18 mouse cellular contexts compared by ENCODE assay signal in the genomic region with DNA sequence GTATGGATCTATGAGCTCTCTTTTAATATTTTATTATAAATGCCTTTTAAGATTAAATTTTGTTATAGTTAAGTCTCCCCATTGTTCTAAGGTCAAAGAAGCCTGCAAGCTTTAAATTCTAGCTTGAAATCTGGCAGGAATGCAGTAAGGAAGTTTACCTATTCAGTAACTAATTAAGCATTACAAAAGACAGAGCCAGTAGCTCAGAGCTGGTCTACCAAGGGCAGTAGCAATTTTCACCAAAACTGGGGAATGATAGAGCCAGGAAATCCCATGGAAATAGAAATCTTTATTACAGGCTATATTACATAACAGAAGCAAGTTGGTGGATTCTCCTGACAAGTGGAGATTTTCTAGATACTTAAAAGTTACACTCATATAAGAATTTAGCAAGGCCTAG.
"Had no signal": no experiment of that assay in that cellular context is flagged by ENCODE, and none has a peak within 500 bp of the region (broad histone marks: within the 10 kb centered on the region; RNA-seq: fewer than 3 reads in every experiment).

No protein-coding gene starts in this region.

- H3K36me3 ChIP-seq: lung, embryonic 15.5 days; midbrain, embryonic 12.5 days; midbrain, embryonic 15.5 days; neural tube, embryonic 12.5 days had no signal

- H3K27me3 ChIP-seq: lung, embryonic 15.5 days; megakaryocyte, embryonic 14.5 days; midbrain, embryonic 12.5 days; midbrain, embryonic 15.5 days; neural tube, embryonic 12.5 days had no signal

- DNase-seq: liver, postnatal 0 days; lung, adult 2 months; lung, postnatal 14 days; lung, postnatal 36 days; retina, postnatal 1 day; right cerebral cortex, adult 18-20 months; right cerebral cortex, postnatal 25 days; right cerebral cortex, postnatal 4 days; spleen, adult 18-20 months; thymus, adult 18-20 months; thymus, postnatal 14 days; thymus, postnatal 36 days had no signal

- H3K4me1 ChIP-seq: lung, embryonic 15.5 days; megakaryocyte, embryonic 14.5 days; midbrain, embryonic 12.5 days; neural tube, embryonic 12.5 days had no signal

- H3K4me3 ChIP-seq: lung, embryonic 15.5 days; megakaryocyte, embryonic 14.5 days; midbrain, embryonic 12.5 days; midbrain, embryonic 15.5 days; neural tube, embryonic 12.5 days had no signal

- H3K27ac ChIP-seq: lung, embryonic 15.5 days; macrophage; midbrain, embryonic 12.5 days; midbrain, embryonic 15.5 days; neural tube, embryonic 12.5 days had no signal
